Mouse (Mus musculus): Measurements from ENCODE around the gene Limch1. TPM values are rescaled to one million over a fixed set of nuclear protein-coding genes. Genes with fewer than 3 reads are reported as not detected.

Gene Limch1
- polyA plus RNA-seq, 1 experiment: not detected

GRCm38 (mm10) chr5:66718413-66718812 is 27.2 kb upstream of the Limch1 start:
- H3K4me3 ChIP-seq (ENCODE audit: insufficient read depth, low read length): no peak overlapping the region
- no peak overlapping the region for H3K27ac ChIP-seq (ENCODE audit: insufficient read depth, low read depth, low read length)
- no peak for TF ChIP-seq CTCF (IDR thresholded peaks at IDR 0.05; ENCODE audit: low read depth, low read length)
- no peak for TF ChIP-seq POLR2A (IDR thresholded peaks at IDR 0.05; ENCODE audit: borderline replicate concordance, low read depth, low read length)
- no peaks in the 10 kb centered on the region for H3K4me1 ChIP-seq (ENCODE audit: control insufficient read depth, insufficient read depth, low read length)

- no peak overlapping the region for H3K4me3 ChIP-seq (ENCODE audit: insufficient read depth, low read length)
These were observed 26.7 kb upstream of the Limch1 start for GRCm38 (mm10) chr5:66718880-66719279.

GRCm38 (mm10) chr5:66720921-66721320 is 24.7 kb upstream of the Limch1 start:
- no peak overlapping the region for H3K4me3 ChIP-seq (ENCODE audit: insufficient read depth, low read length)
- H3K27ac ChIP-seq (ENCODE audit: insufficient read depth, low read depth, low read length): no peak overlapping the region
- no peak for TF ChIP-seq CTCF (IDR thresholded peaks at IDR 0.05; ENCODE audit: low read depth, low read length)
- TF ChIP-seq POLR2A (IDR thresholded peaks at IDR 0.05; ENCODE audit: borderline replicate concordance, low read depth, low read length): no peak
- no peaks in the 10 kb centered on the region for H3K4me1 ChIP-seq (ENCODE audit: control insufficient read depth, insufficient read depth, low read length)

More at GRCm38 (mm10) chr5:66718880-66719279, 26.7 kb upstream of the Limch1 start:
- TF ChIP-seq POLR2A (IDR thresholded peaks at IDR 0.05; ENCODE audit: borderline replicate concordance, low read depth, low read length) (no peak), CTCF (IDR thresholded peaks at IDR 0.05; ENCODE audit: low read depth, low read length) (no peak)
- no peaks in the 10 kb centered on the region for H3K4me1 ChIP-seq (ENCODE audit: control insufficient read depth, insufficient read depth, low read length)
- no peak overlapping the region for H3K27ac ChIP-seq (ENCODE audit: insufficient read depth, low read depth, low read length)

- H3K27ac ChIP-seq (ENCODE audit: insufficient read depth, low read depth, low read length): no peak overlapping the region
- H3K4me3 ChIP-seq (ENCODE audit: insufficient read depth, low read length): no peak overlapping the region
- no peak for TF ChIP-seq CTCF (IDR thresholded peaks at IDR 0.05; ENCODE audit: low read depth, low read length)
- no peak for TF ChIP-seq POLR2A (IDR thresholded peaks at IDR 0.05; ENCODE audit: borderline replicate concordance, low read depth, low read length)
- H3K4me1 ChIP-seq (ENCODE audit: control insufficient read depth, insufficient read depth, low read length): no peaks in the 10 kb centered on the region
These were observed 23.0 kb upstream of the Limch1 start for GRCm38 (mm10) chr5:66722586-66722985.

GRCm38 (mm10) chr5:66723037-66723436 is 22.6 kb upstream of the Limch1 start:
- Histone ChIP-seq H3K4me3 (ENCODE audit: insufficient read depth, low read length) (no peak overlapping the region), H3K27ac (ENCODE audit: insufficient read depth, low read depth, low read length) (no peak overlapping the region), H3K4me1 (ENCODE audit: control insufficient read depth, insufficient read depth, low read length) (no peaks in the 10 kb centered on the region)
- no peak for TF ChIP-seq CTCF (IDR thresholded peaks at IDR 0.05; ENCODE audit: low read depth, low read length)
- no peak for TF ChIP-seq POLR2A (IDR thresholded peaks at IDR 0.05; ENCODE audit: borderline replicate concordance, low read depth, low read length)

GRCm38 (mm10) chr5:66723626-66724025 is 22.0 kb upstream of the Limch1 start:
- Histone ChIP-seq H3K27ac (ENCODE audit: insufficient read depth, low read depth, low read length) (no peak overlapping the region), H3K4me3 (ENCODE audit: insufficient read depth, low read length) (no peak overlapping the region), H3K4me1 (ENCODE audit: control insufficient read depth, insufficient read depth, low read length) (no peaks in the 10 kb centered on the region)
- no peak for TF ChIP-seq CTCF (IDR thresholded peaks at IDR 0.05; ENCODE audit: low read depth, low read length)
- no peak for TF ChIP-seq POLR2A (IDR thresholded peaks at IDR 0.05; ENCODE audit: borderline replicate concordance, low read depth, low read length)

- Histone ChIP-seq H3K4me1 (ENCODE audit: control insufficient read depth, insufficient read depth, low read length) (no peaks in the 10 kb centered on the region), H3K4me3 (ENCODE audit: insufficient read depth, low read length) (no peak overlapping the region), H3K27ac (ENCODE audit: insufficient read depth, low read depth, low read length) (no peak overlapping the region)
- TF ChIP-seq POLR2A (IDR thresholded peaks at IDR 0.05; ENCODE audit: borderline replicate concordance, low read depth, low read length): no peak
- TF ChIP-seq CTCF (IDR thresholded peaks at IDR 0.05; ENCODE audit: low read depth, low read length): no peak
These were observed 16.3 kb upstream of the Limch1 start for GRCm38 (mm10) chr5:66729306-66729705.

- TF ChIP-seq POLR2A (IDR thresholded peaks at IDR 0.05; ENCODE audit: borderline replicate concordance, low read depth, low read length): no peak
- Histone ChIP-seq H3K4me1 (ENCODE audit: control insufficient read depth, insufficient read depth, low read length) (no peaks in the 10 kb centered on the region), H3K4me3 (ENCODE audit: insufficient read depth, low read length) (no peak overlapping the region)
These were observed 14.9 kb upstream of the Limch1 start for GRCm38 (mm10) chr5:66730621-66731301.

GRCm38 (mm10) chr5:66731302-66731697 is 14.3 kb upstream of the Limch1 start:
- Histone ChIP-seq H3K4me1 (ENCODE audit: control insufficient read depth, insufficient read depth, low read length) (no peaks in the 10 kb centered on the region), H3K27ac (ENCODE audit: insufficient read depth, low read depth, low read length) (no peak overlapping the region), H3K4me3 (ENCODE audit: insufficient read depth, low read length) (no peak overlapping the region)
- TF ChIP-seq POLR2A (IDR thresholded peaks at IDR 0.05; ENCODE audit: borderline replicate concordance, low read depth, low read length): no peak
- TF ChIP-seq CTCF (IDR thresholded peaks at IDR 0.05; ENCODE audit: low read depth, low read length): no peak

More at GRCm38 (mm10) chr5:66730621-66731301, 14.9 kb upstream of the Limch1 start:
- H3K27ac ChIP-seq (ENCODE audit: insufficient read depth, low read depth, low read length): no peak overlapping the region

GRCm38 (mm10) chr5:66733556-66733955 is 12.1 kb upstream of the Limch1 start:
- TF ChIP-seq POLR2A (IDR thresholded peaks at IDR 0.05; ENCODE audit: borderline replicate concordance, low read depth, low read length): no peak
- no peak for TF ChIP-seq CTCF (IDR thresholded peaks at IDR 0.05; ENCODE audit: low read depth, low read length)
- no peaks in the 10 kb centered on the region for H3K4me1 ChIP-seq (ENCODE audit: control insufficient read depth, insufficient read depth, low read length)
- no peak overlapping the region for H3K27ac ChIP-seq (ENCODE audit: insufficient read depth, low read depth, low read length)
- H3K4me3 ChIP-seq (ENCODE audit: insufficient read depth, low read length): no peak overlapping the region

Measured in bone marrow macrophage, adult 2 months (primary cell).